Mouse (Mus musculus): Measurements from ENCODE around the gene Bcl2. TPM values are rescaled to one million over a fixed set of nuclear protein-coding genes. Genes with fewer than 3 reads are reported as not detected.
A peak's percentile ranks its signal among the peaks of the same experiment; 100 is the strongest.
"Not testable (repeated sequence)": the region's sequence is repeated elsewhere in the genome, so short reads cannot be mapped to it uniquely, and the experiment has no call there.

Bcl2 gene
- polyA plus RNA-seq, 1 experiment, result 6.7 TPM

DNA sequence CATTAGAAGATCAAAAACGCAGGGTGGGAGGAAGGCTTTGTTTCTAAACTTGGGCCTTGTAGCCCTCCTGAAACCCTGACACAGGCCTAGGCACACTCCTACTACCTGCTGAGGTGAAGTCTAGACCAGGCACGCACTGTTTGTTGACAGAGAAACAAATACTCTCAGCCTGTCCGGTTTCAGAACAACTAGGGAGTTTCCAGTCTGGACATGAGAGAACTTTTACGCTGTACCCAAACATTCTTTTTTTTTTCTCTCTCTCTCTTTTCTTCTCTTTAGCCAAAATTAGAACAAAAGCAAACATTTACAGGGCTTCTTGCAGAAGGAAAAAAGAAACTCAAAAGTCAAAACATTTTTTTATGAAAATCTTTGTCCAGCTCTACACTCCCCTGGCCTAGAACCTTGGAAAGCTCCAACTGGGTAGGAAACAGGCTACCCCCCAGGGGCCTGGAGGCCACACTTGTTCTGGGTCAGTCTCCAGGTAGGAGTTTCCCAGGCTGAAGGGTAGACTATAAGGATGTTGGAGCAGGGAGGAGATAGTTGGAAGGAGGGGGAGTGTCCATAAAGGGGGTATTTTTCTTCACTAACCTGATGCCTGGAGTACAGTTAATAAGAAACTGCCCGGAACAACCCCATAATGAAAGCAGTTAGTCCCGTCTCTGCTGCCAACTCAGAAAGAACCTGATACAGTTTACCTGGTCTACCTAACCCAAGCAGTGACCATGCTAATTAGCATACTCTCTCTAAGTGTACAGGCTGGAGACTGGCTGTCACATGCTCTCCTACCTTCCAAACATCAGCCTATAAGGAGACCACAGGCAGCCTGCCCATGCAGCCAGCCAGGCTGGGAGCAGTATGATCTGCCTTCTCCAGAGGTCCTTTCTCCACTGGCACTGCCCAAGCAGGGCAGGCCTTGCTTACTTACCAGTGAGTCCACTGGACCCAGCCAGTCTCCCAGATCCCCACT lies 147.7 kb downstream of the Bcl2 start:
- no peak for DNase-seq (ENCODE audit: extremely low spot score in 1 of 2, low spot score in 1 of 2)

- no peak for DNase-seq (ENCODE audit: extremely low spot score in 1 of 2, low spot score in 1 of 2)
Measured at GRCm38 (mm10) chr1:106565238-106565637, 148.8 kb downstream of the Bcl2 start.

GRCm38 (mm10) chr1:106564436-106564835 lies 149.6 kb downstream of the Bcl2 start:
- no peak for DNase-seq (ENCODE audit: extremely low spot score in 1 of 2, low spot score in 1 of 2)

DNA sequence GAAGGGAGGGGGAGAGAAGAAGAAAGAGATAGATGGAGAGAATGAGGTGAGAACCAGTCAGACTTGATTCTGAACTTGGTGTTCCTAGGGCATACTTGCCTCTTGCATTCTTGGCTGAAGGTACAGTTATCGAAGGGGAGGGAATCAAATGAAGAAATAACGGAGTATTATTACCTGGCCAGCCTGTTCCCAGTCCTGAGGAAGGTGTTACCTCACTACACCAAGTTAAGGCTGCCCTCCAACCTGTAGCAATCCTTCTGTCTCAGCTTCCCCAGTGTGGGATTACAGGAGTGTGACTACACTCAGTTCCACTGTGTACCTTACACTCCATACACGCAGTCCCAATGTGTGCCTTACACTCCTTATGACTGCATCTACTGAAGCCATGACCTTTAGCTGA lies 151.3 kb downstream of the Bcl2 start:
- DNase-seq (ENCODE audit: extremely low spot score in 1 of 2, low spot score in 1 of 2), result no peak

- DNase-seq (ENCODE audit: extremely low spot score in 1 of 2, low spot score in 1 of 2), result no peak
Measured at GRCm38 (mm10) chr1:106561085-106561760, 152.9 kb downstream of the Bcl2 start.

GRCm38 (mm10) chr1:106560105-106560504 lies 154.0 kb downstream of the Bcl2 start:
- no peak for DNase-seq (ENCODE audit: extremely low spot score in 1 of 2, low spot score in 1 of 2)

- DNase-seq (ENCODE audit: extremely low spot score in 1 of 2, low spot score in 1 of 2), result no peak
Measured at GRCm38 (mm10) chr1:106559116-106559605, 154.9 kb downstream of the Bcl2 start.

DNA sequence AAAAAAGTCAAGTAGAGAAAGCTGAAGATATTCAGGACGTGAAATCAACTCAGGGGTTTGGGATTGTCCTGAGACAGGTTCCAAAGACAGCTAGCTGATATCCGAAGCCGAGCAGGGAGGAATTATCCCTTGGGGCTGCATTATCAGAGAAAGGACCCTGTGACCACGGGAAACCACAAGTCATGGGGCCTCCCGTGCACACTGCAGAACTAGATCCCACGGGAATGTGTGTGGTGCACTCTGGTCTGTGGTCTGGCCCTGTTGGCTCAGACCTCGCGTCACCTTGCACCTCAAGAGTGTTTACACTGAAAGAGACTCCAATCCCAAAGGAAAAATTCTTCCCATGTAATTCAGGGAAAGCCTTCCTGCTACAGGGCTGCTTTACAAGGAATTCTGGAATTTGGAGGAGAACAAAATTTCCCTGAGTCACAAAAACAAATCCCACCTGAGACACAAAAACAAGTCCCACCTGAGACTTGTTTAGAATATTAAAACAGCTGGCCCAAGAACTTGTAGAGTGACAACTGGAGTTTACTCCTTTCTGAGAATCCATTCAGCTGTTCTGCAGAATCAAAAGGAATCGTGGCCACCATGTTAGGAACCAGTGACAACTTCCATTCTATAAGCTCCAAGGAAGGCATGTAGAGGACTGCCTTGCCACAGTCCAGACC lies 158.4 kb downstream of the Bcl2 start:
- DNase-seq (ENCODE audit: extremely low spot score in 1 of 2, low spot score in 1 of 2), result no peak

DNA sequence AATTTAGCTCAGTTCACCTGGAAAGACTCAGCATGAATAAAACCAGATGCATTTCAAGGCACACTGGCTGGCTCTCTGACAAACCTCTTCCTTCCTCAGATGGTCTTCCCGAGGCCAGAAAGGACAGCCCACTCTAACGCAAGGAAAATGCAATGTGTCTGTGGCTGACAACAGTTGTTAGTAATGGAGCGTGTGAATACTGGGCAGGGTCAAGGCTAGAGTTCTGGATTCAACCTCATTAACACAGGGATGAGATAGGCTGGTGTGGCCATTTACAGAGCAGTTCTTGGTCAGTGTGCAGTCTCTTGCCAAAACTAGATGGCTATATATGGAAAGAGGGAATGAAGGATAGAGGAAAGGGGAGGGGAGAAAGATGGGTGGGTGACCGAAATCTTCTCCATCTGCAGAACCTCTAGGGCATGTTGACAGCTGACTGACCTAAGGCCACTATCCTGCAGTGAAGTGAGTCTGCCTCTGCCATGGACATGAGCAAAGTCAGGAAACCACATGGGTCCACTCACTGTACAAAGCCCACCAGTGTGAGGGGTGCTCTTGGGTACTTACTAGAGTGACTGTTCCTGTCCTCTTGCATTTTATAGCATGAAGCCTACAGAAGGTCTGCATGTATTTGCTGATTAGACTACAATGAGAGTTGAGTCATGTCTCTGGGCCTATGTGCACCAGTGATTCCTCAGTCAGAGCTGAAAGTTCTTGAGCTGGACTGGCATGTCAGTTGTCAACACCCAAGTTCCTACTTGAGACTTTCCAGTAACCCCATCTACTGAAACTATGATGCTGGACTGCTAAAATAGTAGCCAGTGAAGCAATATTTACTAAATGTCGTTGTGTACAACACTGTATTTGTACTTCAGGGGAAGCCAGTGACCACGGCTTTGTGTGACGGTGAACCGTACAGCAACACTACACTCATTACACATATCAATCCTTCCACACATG lies 159.9 kb downstream of the Bcl2 start:
- DNase-seq (ENCODE audit: extremely low spot score in 1 of 2, low spot score in 1 of 2), result no peak

DNA sequence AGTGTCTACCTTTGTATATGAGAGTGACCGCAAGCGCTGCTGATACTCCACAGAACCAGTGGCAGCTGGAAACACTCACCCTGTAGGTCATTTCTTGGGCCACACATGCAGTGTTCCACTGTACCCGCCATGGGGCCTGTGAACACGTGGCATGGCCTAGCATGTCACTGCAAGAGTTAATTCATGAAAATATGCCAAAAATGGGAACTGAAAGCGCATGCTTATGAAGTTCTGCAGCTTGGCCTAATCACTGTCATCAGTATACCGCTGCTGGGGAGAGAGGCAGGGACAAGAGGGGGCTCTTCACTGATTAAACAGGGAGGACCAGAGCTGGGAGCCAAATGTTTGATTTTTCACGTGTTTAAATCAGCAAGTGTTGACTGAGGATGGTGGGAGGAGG lies 161.2 kb downstream of the Bcl2 start:
- DNase-seq (ENCODE audit: extremely low spot score in 1 of 2, low spot score in 1 of 2), result no peak

GRCm38 (mm10) chr1:106550580-106550979 lies 163.5 kb downstream of the Bcl2 start:
- no peak for DNase-seq (ENCODE audit: extremely low spot score in 1 of 2, low spot score in 1 of 2)

- no peak for DNase-seq (ENCODE audit: extremely low spot score in 1 of 2, low spot score in 1 of 2)
Measured at GRCm38 (mm10) chr1:106549025-106549424, 165.0 kb downstream of the Bcl2 start.

DNA sequence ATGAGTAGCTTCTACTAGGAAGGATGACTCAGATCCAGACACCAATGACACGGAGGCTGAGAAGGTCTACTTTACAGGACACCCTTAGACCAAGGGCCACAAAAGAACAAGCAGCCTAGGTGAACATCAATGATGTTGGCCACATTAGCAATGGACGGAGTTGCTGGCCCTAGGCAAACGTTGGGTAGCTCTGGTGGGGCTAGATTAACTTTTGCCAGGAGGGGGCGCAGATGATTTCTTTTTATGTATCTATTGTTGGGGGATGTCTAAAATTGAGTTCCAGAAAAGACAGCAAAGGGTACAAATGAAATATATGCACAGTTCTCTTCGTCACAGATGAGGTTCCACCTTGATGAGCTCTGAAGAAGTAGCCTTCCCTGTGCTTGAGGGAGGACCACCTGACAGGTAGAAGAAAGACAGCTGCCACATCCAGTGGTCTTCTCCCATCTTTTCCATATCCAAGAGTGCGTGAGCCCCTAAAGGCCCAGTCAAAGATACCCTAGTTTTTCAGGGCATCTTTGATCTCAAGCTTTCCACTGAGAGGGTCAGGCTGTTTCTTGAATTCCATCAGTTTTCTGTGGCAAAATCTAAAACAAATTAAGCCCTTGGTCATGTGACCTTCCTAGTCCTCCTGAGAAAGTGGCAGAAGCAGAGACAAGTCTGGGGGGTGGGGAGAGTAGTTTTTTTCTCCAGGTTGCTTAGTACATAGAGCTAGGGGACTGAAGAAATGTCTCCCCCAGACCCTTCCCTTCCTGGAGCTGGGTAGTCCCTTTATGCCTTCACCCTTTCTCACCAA lies 169.1 kb downstream of the Bcl2 start:
- peak; percentile 6 to 65 for DNase-seq (ENCODE audit: extremely low spot score in 1 of 2, low spot score in 1 of 2)

DNA sequence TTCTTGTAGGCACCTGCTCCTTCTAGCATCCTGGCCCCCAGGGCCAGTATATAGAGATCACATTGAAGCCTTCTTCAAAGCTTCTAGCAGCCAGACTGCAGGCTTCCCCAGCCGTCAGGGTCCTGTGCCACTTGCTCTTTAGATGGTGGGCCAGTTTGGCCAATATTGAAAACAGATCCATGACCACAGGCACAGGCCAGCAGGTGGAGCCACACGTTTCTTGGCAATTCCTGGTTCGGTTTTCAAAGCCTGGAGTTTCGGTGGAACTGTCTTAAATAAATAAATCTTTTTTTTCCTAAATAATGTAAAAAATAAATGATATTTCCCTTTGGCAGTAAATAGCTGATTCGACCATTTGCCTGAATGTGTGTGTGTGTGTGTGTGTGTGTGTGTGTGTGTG lies 171.3 kb downstream of the Bcl2 start:
- DNase-seq (ENCODE audit: extremely low spot score in 1 of 2, low spot score in 1 of 2), result peak in 1 of 2 experiments; percentile 65

GRCm38 (mm10) chr1:106541851-106542250 lies 172.2 kb downstream of the Bcl2 start:
- no peak for DNase-seq (ENCODE audit: extremely low spot score in 1 of 2, low spot score in 1 of 2)

GRCm38 (mm10) chr1:106540130-106540529 lies 173.9 kb downstream of the Bcl2 start:
- no peak for DNase-seq (ENCODE audit: extremely low spot score in 1 of 2, low spot score in 1 of 2)

DNA sequence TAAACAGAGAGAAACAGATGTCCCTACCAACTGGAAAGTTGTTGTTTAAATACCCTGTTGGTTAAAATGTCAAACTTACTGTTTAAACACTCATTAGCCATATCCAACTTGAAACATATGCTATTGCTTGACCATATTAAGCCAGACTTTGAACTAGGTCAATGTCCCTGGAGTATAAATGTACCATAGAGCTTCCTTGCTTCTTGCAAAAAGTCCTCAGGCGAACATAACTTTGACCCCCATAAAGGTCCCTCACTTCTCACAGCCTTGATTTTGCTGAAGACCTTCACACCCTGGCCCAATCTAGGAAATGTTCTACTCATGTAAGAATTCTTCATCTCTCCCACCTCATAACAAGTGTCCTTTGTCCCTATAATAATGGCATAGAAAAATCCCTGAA lies 175.0 kb downstream of the Bcl2 start:
- DNase-seq (ENCODE audit: extremely low spot score in 1 of 2, low spot score in 1 of 2), result no peak

DNA sequence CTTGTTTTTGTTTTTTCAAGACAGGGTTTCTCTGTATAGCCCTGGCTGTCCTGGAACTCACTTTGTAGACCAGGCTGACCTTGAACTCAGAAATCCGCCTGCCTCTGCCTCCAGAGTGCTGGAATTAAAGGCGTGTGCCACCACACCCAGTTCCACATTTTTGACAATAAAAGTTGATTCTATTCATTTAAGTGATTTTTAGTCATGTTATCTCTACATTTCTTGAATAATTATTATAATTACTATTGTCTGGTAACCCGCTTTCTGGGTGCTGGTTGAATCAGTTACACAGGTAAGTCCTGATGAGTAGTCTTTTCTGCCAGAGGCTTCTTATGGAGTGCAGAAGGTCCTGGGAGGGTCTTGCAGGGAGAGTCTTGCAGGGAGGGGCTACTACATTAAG lies 179.2 kb downstream of the Bcl2 start:
- not testable (repeated sequence) for DNase-seq (ENCODE audit: extremely low spot score in 1 of 2, low spot score in 1 of 2)

DNA sequence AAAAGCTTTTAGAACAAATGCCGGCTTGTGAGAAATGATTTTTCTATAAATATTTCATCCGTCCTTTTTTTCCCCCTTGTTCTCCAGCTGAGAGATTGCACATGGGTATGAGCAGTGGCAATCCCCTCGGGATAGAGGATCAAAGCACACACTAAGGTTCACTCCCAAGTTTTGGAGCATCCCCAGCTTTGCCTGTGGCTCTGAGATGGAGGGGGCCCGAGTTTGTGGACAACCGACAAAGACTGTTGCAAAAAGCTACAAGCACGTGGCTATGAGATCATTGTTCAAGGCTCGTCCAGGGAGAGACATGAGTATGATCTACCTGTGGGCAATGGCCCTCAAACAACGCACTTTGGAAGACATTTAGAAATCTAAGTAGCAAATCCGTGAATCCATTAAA lies 184.5 kb downstream of the Bcl2 start:
- no peak for DNase-seq (ENCODE audit: extremely low spot score in 1 of 2, low spot score in 1 of 2)

Measured in frontal cortex, adult 2 months (tissue).